Mouse (Mus musculus) stomach, embryonic 16.5 days (tissue): ENCODE measurements around the gene Pik3c2b. TPM values are rescaled to one million over a fixed set of nuclear protein-coding genes. Genes with fewer than 3 reads are reported as not detected.

Experiments used
- ATAC-seq: fragments of 200-750 bp; cut with Nextera tagmentation; 2 replicates; pipeline ENCODE4 v1.8.0; 2017; ENCODE audit warnings: moderate number of reproducible peaks, moderate TSS enrichment; ENCODE audit not compliant: insufficient read depth, low FRiP score
- H3K27ac ChIP-seq: fragments of 300-500 bp; sonication (generic); 2 replicates; pipeline ENCODE4 v1.5.1; 2014; ENCODE audit warnings: low read length
- H3K27me3 ChIP-seq: fragments of 300-500 bp; sonication (generic); 2 replicates; pipeline ENCODE4 v1.6.1; 2014; ENCODE audit warnings: low read length, control low read depth, mixed read lengths; ENCODE audit not compliant: control insufficient read depth, insufficient read depth
- H3K36me3 ChIP-seq: fragments of 300-500 bp; sonication (generic); 2 replicates; pipeline ENCODE4 v1.6.1; 2014; ENCODE audit warnings: low read length; ENCODE audit not compliant: control insufficient read depth, insufficient read depth
- H3K4me1 ChIP-seq: fragments of 300-500 bp; sonication (generic); 2 replicates; pipeline ENCODE4 v1.6.1; 2014; ENCODE audit warnings: low read length, control low read depth, mixed read lengths; ENCODE audit not compliant: control insufficient read depth, insufficient read depth
- H3K4me2 ChIP-seq: fragments of 300-500 bp; sonication (generic); 2 replicates; pipeline ENCODE4 v1.6.1; 2014; ENCODE audit warnings: low read depth, low read length, mixed read lengths
- H3K4me3 ChIP-seq: fragments of 300-500 bp; sonication (generic); replicated peaks from 2 replicates; pipeline ENCODE4 v1.5.1; 2014; ENCODE audit warnings: mild to moderate bottlenecking, low read length
- H3K9ac ChIP-seq: fragments of 300-500 bp; sonication (generic); 2 replicates; pipeline ENCODE4 v1.6.1; 2014; ENCODE audit warnings: low read length
- H3K9me3 ChIP-seq: fragments of 300-500 bp; sonication (generic); replicated peaks from 2 replicates; pipeline ENCODE4 v1.6.1; 2016; ENCODE audit warnings: low read length, control low read depth; ENCODE audit not compliant: control insufficient read depth
- WGBS: fragments of 180-500 bp; shearing (Covaris S2); extraction: QIAGEN DNeasy Blood & Tissue Kit; methylation state at CpG from one replicate; pipeline ENCODE4 v1.1.7; 2014; 5-methylcytosine and 5-hydroxymethylcytosine counted together
- polyA plus RNA-seq: library from polyadenylated mRNA; unstranded; fragments of >200 nt; fragmentation: Nextera tagmentation; extraction: Ambion mirVana; gene quantifications from 2 replicates; pipeline ENCODE4 v1.2.1, GENCODE M21; 2015

Gene Pik3c2b
- polyA plus RNA-seq, 1 experiment from 2014 or later: 9.3 TPM

DNA sequence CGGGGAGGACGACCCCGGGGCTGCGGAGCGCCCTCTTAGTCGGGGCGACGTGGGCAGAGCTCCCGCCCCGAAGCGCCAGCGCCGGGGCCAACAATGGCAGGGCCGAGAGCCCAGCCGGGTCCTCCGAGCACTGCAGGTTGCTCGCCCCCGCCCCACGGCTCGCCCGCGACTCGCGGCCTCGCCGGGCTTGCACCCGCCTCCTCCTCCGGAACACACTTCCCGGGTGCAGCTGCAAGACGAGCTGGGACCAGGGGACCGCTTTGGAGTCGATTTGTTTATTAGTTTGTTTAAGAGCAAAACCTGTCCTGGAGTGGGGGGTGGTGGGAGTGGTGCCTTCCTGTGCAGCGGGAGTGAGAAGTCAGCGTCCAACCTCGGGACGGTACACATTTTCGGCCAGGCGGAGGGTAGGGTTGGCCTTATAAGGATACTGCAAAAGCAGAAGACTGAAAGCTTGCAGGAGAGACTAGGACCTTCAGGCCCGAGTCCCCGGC lies 1.0 kb downstream of the Pik3c2b start:
- H3K9me3 ChIP-seq: no peaks in the 10 kb centered on the region
- peak overlapping the region; percentile 80 for H3K4me3 ChIP-seq
- H3K36me3 ChIP-seq: no peaks in the 10 kb centered on the region
- H3K4me1 ChIP-seq: peaks cover 26% of the 10 kb centered on the region
- no peaks in the 10 kb centered on the region for H3K27me3 ChIP-seq
- peak overlapping the region; percentile 94 for H3K9ac ChIP-seq
- peak overlapping the region; percentile 87 for H3K27ac ChIP-seq
- H3K4me2 ChIP-seq: peak overlapping the region; percentile 60
- ATAC-seq: peak; percentile 52
- under 1% methylated on average over 40 of the region's 40 CpGs for WGBS

DNA sequence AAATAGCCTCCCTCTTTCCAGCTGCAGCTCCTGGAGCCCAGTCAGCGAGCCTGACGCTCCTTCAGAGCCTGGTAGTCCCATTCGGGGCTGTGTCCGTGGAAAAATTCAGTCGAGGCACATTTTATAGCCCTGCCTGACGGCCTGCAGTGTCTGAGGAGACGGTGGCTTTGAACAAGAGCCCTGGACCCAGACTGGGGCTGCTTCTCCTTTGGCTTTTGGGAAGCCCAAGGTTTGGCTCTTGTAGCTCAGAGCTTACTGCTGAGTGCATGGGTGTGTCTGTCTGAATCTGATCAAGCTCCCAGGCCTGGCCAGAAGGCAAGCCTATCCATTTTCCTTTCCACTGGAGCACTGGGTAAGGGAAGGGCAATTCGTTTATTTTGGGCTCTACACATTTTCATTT lies 2.1 kb downstream of the Pik3c2b start:
- ATAC-seq: no peak

DNA sequence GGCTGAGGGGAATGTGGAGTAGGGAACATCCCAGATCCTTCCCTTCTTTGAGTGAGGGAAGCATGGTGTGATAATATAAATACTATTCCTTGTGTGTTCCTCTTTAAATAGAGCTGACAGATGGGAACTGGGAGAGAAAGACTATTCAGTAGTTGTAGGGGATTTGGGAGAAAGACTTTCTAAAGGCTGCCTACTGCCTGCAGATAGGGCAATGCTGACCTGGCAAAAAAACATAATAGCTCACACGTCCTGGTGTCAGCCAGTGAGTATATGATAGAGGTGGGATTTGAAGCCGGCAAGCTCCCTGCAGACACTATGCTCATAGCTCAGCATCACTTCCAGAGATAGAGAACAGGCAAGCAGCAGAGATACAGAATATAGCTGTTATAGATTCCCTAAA lies 3.2 kb downstream of the Pik3c2b start:
- Histone ChIP-seq H3K36me3 (no peaks in the 10 kb centered on the region), H3K4me3 (no peak overlapping the region), H3K27me3 (no peaks in the 10 kb centered on the region), H3K4me1 (peaks cover 26% of the 10 kb centered on the region), H3K27ac (no peak overlapping the region), H3K9ac (no peak overlapping the region), H3K4me2 (no peak overlapping the region), H3K9me3 (no peaks in the 10 kb centered on the region)
- no peak for ATAC-seq
- WGBS: 51% methylated on average over 2 of the region's 2 CpGs

More for the DNA sequence above, 2.1 kb downstream of the Pik3c2b start:
- Histone ChIP-seq H3K36me3 (no peaks in the 10 kb centered on the region), H3K4me1 (peaks cover 26% of the 10 kb centered on the region), H3K9me3 (no peaks in the 10 kb centered on the region), H3K27ac (peak overlapping the region; percentile 87), H3K4me2 (peak overlapping the region; percentile 60), H3K27me3 (no peaks in the 10 kb centered on the region), H3K9ac (peak overlapping the region; percentile 94), H3K4me3 (peak overlapping the region; percentile 80)
- WGBS: 52% methylated on average over 8 of the region's 8 CpGs

DNA sequence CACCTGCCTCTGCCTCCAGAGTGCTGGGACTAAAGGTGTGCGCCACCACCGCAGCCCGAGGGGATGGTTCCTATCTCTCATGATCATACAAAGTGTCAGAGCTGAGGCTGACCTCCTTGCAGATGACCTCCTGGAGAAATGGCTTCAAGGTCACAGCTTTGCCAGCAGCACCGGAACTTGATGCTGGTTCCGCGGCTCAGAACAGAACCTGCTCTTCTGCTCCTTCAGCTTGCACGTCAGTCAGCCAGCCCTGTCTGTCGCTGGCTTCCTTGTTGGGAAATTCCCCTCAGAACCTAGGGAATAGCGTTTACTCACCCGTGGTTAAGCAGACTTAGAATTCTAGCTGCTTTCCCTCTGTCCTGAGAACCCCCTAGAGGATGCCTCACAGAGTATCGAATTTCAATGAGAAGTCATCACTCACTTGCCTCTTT lies 4.5 kb downstream of the Pik3c2b start:
- Histone ChIP-seq H3K36me3 (no peaks in the 10 kb centered on the region), H3K27me3 (no peaks in the 10 kb centered on the region), H3K4me3 (no peak overlapping the region), H3K9me3 (no peaks in the 10 kb centered on the region), H3K4me1 (peaks cover 26% of the 10 kb centered on the region), H3K9ac (no peak overlapping the region), H3K27ac (no peak overlapping the region), H3K4me2 (no peak overlapping the region)
- WGBS: 31% methylated on average over 11 of the region's 11 CpGs
- ATAC-seq: no peak

DNA sequence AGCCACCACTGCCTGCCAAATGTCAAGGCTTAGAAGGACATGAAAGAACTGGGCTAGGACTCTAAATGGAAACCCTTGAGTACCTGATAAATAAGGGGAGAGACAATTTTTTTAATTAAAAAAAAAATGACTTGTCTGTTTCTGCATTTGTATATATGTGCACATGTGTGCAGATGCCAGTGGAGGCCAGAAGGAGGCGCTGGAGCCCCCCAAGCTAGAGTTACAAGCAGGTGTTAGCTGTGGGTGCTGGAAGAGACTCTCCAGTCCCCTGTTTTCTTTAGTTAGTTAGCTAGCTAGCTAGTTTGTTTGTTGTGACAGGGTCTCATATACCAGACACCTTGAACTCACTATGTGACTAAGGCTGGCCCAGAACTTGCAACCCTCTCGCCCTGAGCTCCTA lies 6.4 kb downstream of the Pik3c2b start:
- peaks cover 28% of the 10 kb centered on the region for H3K4me1 ChIP-seq
- 89% methylated on average over 2 of the region's 2 CpGs for WGBS
- H3K27me3 ChIP-seq: no peaks in the 10 kb centered on the region
- H3K9me3 ChIP-seq: no peaks in the 10 kb centered on the region
- H3K9ac ChIP-seq: no peak overlapping the region
- no peak overlapping the region for H3K4me2 ChIP-seq
- no peak for ATAC-seq
- H3K27ac ChIP-seq: no peak overlapping the region
- no peak overlapping the region for H3K4me3 ChIP-seq
- no peaks in the 10 kb centered on the region for H3K36me3 ChIP-seq

DNA sequence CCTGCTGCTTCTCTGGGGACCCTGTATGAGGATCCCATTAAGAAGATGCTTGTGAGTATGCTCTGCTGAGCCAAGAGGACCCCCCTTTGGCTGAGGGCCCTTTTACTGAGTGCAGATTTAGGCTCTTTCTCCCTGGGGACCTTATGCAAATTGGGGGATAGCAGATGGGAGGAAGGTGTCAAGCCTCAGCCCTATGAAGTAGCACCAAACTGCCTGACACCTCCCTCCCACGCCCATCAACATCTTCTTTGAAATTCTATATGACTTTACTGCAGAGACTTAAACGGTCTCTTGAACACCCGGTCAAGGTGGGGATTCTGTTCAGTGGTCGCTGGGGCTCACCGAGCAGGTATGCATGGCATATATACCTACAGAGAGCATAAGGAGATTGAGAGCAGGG lies 7.6 kb downstream of the Pik3c2b start:
- no peak overlapping the region for H3K4me3 ChIP-seq
- H3K27me3 ChIP-seq: no peaks in the 10 kb centered on the region
- no peaks in the 10 kb centered on the region for H3K9me3 ChIP-seq
- no peak overlapping the region for H3K27ac ChIP-seq
- peaks cover 27% of the 10 kb centered on the region for H3K4me1 ChIP-seq
- H3K4me2 ChIP-seq: no peak overlapping the region
- H3K9ac ChIP-seq: no peak overlapping the region
- 44% methylated on average over 5 of the region's 5 CpGs for WGBS
- no peak for ATAC-seq
- H3K36me3 ChIP-seq: no peaks in the 10 kb centered on the region

DNA sequence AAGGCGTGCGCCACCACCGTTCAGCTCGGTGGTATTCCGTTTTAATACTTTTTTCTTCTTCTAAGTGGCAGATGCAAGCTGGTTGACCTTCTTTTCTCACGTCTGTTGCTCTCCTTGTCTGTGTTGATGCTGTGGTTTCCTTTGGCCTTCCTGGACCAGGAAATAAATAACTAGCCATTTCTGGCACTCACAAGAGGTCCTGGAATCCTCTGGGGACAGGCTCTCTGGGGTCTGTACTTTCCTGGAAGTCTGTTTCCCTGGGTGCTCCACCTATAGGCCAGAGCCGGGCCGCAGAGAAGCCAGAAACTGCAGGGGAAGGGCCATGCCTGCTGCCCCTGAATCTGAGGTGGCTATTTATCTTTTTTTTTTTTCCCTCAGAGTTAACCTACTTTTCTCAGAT lies 8.9 kb downstream of the Pik3c2b start:
- Histone ChIP-seq H3K27me3 (no peaks in the 10 kb centered on the region), H3K4me2 (no peak overlapping the region), H3K27ac (no peak overlapping the region), H3K4me3 (no peak overlapping the region), H3K9me3 (no peaks in the 10 kb centered on the region), H3K36me3 (no peaks in the 10 kb centered on the region), H3K4me1 (peaks cover 28% of the 10 kb centered on the region), H3K9ac (no peak overlapping the region)
- ATAC-seq: no peak
- 72% methylated on average over 8 of the region's 8 CpGs for WGBS

DNA sequence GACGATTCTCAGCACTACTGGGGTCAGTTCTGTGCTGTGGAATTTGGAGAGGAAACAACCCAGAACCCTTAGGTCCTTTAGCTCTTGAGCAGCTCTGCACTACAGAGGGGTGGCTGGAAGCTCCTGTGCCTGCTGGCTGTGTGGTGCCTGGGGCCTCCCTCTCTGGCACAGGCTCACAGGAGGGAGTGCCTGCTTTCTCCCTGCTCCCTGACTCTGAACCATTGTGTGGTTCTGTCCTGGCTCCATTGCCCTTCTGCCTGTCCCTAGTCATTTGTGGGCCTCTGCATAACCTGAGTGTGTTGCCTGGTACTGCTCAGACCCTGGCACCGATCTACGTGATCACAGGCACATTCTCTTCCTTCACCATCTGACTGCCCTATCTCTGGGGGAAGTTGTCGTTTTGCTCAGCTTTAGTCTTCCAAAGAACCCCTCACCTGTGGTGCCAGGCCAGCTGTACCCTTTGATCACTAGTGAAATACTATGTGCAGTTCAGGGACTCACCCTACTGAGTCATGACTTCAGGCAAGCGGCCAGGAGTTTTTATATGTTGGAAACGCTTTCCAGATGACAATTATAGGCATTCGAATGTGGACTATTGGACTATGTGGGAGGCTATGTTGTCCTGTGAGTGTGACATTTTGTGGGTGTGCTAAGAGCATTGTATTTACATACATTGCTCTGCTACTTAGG lies 12.0 kb downstream of the Pik3c2b start:
- H3K4me2 ChIP-seq: peak overlapping the region; percentile 11; the same call in 1 of the 2 replicates
- peak overlapping the region; percentile 32 for H3K9ac ChIP-seq
- peak; percentile 71 for ATAC-seq

DNA sequence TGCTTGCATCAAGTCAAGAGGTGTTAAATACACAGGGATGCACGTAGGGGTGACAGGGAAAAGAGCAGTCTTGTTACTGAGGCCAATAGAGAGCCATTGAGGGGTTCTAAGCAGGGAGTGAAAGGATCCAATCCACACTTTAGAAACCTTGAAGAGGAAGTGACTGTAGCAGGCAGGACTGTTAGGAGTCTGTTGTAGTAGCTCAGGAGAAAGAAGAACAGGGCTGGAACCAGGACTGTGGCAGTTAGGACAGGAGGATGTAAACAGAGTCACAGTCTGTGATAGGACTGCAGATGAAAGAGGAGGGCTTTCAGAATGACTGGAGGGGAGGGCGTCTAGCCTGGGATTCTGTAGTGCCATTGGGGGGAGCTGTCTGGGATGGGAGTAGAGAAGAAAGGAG lies 14.1 kb downstream of the Pik3c2b start:
- Histone ChIP-seq H3K4me2 (no peak overlapping the region), H3K36me3 (no peaks in the 10 kb centered on the region), H3K9ac (no peak overlapping the region), H3K27ac (0 out of 2 replicates have a peak overlapping the region, but pooled peaks have one; percentile 6), H3K9me3 (no peaks in the 10 kb centered on the region), H3K4me3 (no peak overlapping the region), H3K27me3 (no peaks in the 10 kb centered on the region), H3K4me1 (peaks cover 26% of the 10 kb centered on the region)
- WGBS: 44% methylated on average over 2 of the region's 2 CpGs
- no peak for ATAC-seq

More for the DNA sequence above, 12.0 kb downstream of the Pik3c2b start:
- 48% methylated on average over 7 of the region's 7 CpGs for WGBS
- Histone ChIP-seq H3K27ac (peak overlapping the region; percentile 90), H3K9me3 (no peaks in the 10 kb centered on the region), H3K4me1 (peaks cover 29% of the 10 kb centered on the region), H3K36me3 (no peaks in the 10 kb centered on the region), H3K27me3 (no peaks in the 10 kb centered on the region), H3K4me3 (no peak overlapping the region)
